Mouse (Mus musculus) ES-E14 (cell line): ENCODE results near the gene Robo2. TPM values are rescaled to one million over a fixed set of nuclear protein-coding genes. Genes with fewer than 3 reads are reported as not detected.

Experiments
- DNase-seq: peaks from one replicate; pipeline ENCODE4 v3.0.0-alpha.2; 2013; ENCODE audit warnings: low read depth, low spot score
- H3K27ac ChIP-seq: 2 replicates; pipeline ENCODE4 v1.5.1; 2012; ENCODE audit warnings: low read depth, mild to moderate bottlenecking, low read length, moderate library complexity, mixed read lengths; ENCODE audit not compliant: poor library complexity, insufficient read depth, severe bottlenecking
- H3K36me3 ChIP-seq: 2 replicates; pipeline ENCODE4 v1.6.1; 2012; ENCODE audit warnings: mild to moderate bottlenecking, low read length, moderate library complexity, mixed read lengths; ENCODE audit not compliant: control insufficient read depth, poor library complexity, insufficient read depth, severe bottlenecking
- H3K4me1 ChIP-seq, 2 experiments: fragments of 150-350 bp in 1 of 2; sonication (generic) in 1 of 2; 2 replicates each; pipeline ENCODE4 v1.6.1; 2012; ENCODE audit warnings: low read length in 2 of 2, mild to moderate bottlenecking in 1 of 2, mixed read lengths in 1 of 2; ENCODE audit not compliant: control insufficient read depth in 2 of 2, insufficient read depth in 2 of 2, poor library complexity in 1 of 2
- H3K4me3 ChIP-seq, 2 experiments: fragments of 150-350 bp in 1 of 2; sonication (generic) in 1 of 2; 2 replicates each; pipeline ENCODE4 v1.5.1; 2012; ENCODE audit warnings: low read length in 2 of 2, low read depth in 1 of 2, mild to moderate bottlenecking in 1 of 2, mixed read lengths in 1 of 2; ENCODE audit not compliant: insufficient read depth in 1 of 2, poor library complexity in 1 of 2, severe bottlenecking in 1 of 2
- H3K9ac ChIP-seq: 2 replicates; pipeline ENCODE4 v1.6.1; 2012; ENCODE audit warnings: low read depth, mild to moderate bottlenecking, low read length, mixed read lengths; ENCODE audit not compliant: poor library complexity, insufficient read depth, severe bottlenecking
- H3K9me3 ChIP-seq: fragments of 150-350 bp; sonication (generic); 2 replicates; pipeline ENCODE4 v1.6.1; 2012; ENCODE audit warnings: low read depth, mild to moderate bottlenecking, low read length; ENCODE audit not compliant: control insufficient read depth, insufficient read depth
- CHD2 ChIP-seq: IDR thresholded peaks from 2 replicates; pipeline ENCODE4 v1.6.1; 2014; ENCODE audit warnings: mild to moderate bottlenecking, low read depth, low read length, inconsistent platforms
- HCFC1 ChIP-seq: IDR thresholded peaks from 2 replicates; pipeline ENCODE4 v1.6.1; 2012; ENCODE audit warnings: low read length, inconsistent platforms, borderline replicate concordance; ENCODE audit not compliant: insufficient read depth
- MAFK ChIP-seq: IDR thresholded peaks from 2 replicates; pipeline ENCODE4 v1.6.1; 2014; ENCODE audit warnings: mild to moderate bottlenecking, low read depth, low read length, inconsistent platforms; ENCODE audit not compliant: insufficient read depth
- ZC3H11A ChIP-seq: IDR thresholded peaks from 2 replicates; pipeline ENCODE4 v1.6.1; 2012; ENCODE audit warnings: low read depth, mild to moderate bottlenecking, inconsistent platforms, low read length, borderline replicate concordance
- ZNF384 ChIP-seq: IDR thresholded peaks from 2 replicates; pipeline ENCODE4 v1.6.1; 2012; ENCODE audit warnings: low read depth, low read length, inconsistent platforms
- in situ Hi-C, 2 experiments: fragments of 600-800 bp; cut with MboI; formaldehyde crosslinking; loops; one replicate each; pipeline ENCODE4 v1.15.1; 2025; ENCODE audit warnings: low sequenced_read_pairs in 2 of 2, inconsistent platforms in 1 of 2; ENCODE audit not compliant: unreplicated experiment in 2 of 2
- total RNA-seq: library from RNA; depleted of rRNA; stranded (reverse); fragments of 300-350 nt; gene quantifications from 2 replicates; pipeline ENCODE4 v1.2.3, GENCODE M21; 2012

Robo2 gene
- total RNA-seq, 1 experiment, result 5.5 TPM

DNA sequence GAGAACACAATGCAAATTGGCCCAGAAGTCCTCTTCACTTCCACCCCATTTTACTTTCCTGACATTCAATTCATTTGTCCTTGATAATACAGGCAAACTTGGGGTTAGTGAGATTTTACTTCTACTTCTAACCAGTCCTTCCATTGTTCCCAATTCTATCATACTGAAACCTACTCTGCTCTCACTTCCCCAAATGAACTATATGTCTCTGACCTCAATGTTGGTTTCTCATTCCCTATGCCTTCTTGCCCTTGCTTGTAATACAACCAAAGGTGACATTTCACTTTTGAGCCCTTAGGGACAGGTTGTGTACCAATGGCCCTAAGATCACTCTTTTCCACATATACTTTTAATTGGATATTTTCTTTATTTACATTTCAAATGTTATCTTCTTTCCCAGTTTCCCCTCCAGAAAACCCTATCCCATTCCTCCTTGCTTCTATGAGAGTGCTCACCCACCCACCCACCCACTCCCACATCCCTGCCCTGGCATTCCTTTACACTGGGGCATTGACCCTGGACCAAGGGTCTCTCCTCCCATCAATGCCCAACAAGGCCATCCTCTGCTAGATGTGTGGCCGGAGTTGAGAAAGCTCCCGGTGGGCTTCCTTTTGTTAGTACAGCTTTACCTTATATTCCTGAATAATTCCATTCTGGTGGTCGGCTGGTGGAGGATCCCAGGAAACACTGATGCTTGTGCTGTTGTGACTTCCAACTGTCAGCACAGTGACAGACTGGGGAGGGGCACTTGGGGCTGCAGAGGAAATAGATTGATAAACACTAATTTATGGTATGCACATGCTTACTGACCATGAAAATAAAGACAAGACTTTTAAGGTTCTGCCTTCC is 453.7 kb downstream of the Robo2 start:
- no peaks in the 10 kb centered on the region for H3K9me3 ChIP-seq
- no peak overlapping the region for H3K9ac ChIP-seq
- no peaks in the 10 kb centered on the region for H3K4me1 ChIP-seq
- H3K27ac ChIP-seq, result no peak overlapping the region
- TF ChIP-seq HCFC1 (no peak), CHD2 (no peak), ZNF384 (no peak), MAFK (no peak), ZC3H11A (no peak)
- in situ Hi-C loops, result no loop called here
- DNase-seq, result no peak
- no peak overlapping the region for H3K4me3 ChIP-seq
- H3K36me3 ChIP-seq, result no peaks in the 10 kb centered on the region

DNA sequence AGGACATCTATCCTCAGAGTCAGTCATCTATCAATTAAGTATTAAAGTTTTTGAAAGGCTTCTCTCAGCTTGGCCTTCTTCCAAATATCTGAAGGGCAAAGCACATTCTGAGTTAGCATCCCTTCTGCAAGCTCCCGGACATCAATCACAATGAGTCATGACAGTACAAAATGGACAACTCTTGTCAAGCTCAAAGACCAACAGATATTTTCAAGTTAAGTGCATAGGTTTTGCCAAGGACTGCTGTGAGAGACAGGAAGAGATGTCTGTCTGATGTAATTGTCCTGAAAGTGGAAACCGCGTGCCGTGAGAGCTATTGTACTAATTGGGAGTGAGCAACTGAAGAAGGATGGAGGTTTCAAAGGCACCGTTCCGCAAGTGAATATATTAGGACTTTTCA is 465.5 kb downstream of the Robo2 start:
- Histone ChIP-seq H3K27ac (no peak overlapping the region), H3K9ac (no peak overlapping the region), H3K36me3 (no peaks in the 10 kb centered on the region), H3K9me3 (no peaks in the 10 kb centered on the region), H3K4me3 (no peak overlapping the region), H3K4me1 (no peaks in the 10 kb centered on the region)
- TF ChIP-seq ZNF384, result no peak
- no peak for DNase-seq
- in situ Hi-C loops, result no loop called here

DNA sequence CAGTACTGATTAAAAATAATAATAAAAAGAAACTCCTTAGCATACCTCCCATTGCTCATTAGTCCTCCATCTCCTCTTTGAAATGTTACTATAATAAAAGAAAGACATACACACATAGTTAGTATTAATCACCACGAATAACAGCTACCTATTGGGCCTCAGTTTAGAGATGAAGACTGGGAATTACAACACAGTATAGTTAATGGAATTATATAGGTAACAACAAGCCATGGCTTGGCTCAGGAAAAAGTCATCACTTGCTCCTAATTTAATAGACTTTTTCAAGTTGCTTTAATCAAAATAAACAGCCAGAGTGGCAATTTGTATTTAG is 471.4 kb downstream of the Robo2 start:
- no peaks in the 10 kb centered on the region for H3K4me1 ChIP-seq
- H3K27ac ChIP-seq, result no peak overlapping the region
- H3K36me3 ChIP-seq, result no peaks in the 10 kb centered on the region
- no peak overlapping the region for H3K9ac ChIP-seq
- H3K4me3 ChIP-seq, result no peak overlapping the region
- TF ChIP-seq MAFK, result no peak
- no peak for TF ChIP-seq CHD2
- no peak for TF ChIP-seq ZNF384
- no peak for TF ChIP-seq ZC3H11A
- TF ChIP-seq HCFC1, result no peak
- in situ Hi-C loops, result no loop called here
- H3K9me3 ChIP-seq, result no peaks in the 10 kb centered on the region
- DNase-seq, result no peak

DNA sequence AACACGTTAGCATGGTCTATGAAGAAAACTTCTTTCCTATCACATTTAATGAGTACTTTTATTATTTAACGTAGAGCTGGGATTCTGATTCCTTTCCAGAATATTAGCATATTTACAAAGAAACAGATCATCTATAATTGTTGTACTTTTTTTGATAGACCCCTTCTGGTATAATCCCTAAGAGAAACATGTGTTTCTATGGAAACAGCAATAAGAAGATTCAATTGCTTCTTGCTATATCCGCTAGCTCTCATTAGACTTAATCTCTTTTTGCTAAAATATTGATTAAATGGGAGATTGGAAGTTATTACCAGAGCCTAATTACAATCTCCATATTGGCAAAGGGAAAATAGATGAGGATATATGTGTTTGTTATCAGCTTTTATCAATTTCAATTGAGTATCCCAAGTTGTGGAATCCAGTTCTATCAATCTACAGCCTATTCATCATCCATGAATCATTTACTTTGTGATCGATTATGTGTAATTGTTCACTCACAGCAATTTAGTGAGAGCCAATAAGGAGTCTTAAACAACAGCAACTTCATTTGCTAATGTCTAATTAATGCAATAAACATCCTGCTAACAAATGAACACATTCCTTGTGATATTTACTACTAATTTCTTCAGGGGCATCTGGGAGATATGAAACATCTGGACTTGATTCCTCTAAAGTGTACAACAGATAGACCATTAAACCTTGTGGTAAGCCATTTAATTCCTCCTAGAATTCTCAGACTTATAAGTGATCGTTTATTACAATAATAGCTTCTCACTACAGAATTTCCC is 472.0 kb downstream of the Robo2 start:
- DNase-seq, result no peak
- Histone ChIP-seq H3K27ac (no peak overlapping the region), H3K4me1 (no peaks in the 10 kb centered on the region), H3K4me3 (no peak overlapping the region), H3K36me3 (no peaks in the 10 kb centered on the region), H3K9ac (no peak overlapping the region), H3K9me3 (no peaks in the 10 kb centered on the region)
- in situ Hi-C loops, result no loop called here
- TF ChIP-seq MAFK (no peak), ZNF384 (no peak), CHD2 (no peak), HCFC1 (no peak), ZC3H11A (no peak)

DNA sequence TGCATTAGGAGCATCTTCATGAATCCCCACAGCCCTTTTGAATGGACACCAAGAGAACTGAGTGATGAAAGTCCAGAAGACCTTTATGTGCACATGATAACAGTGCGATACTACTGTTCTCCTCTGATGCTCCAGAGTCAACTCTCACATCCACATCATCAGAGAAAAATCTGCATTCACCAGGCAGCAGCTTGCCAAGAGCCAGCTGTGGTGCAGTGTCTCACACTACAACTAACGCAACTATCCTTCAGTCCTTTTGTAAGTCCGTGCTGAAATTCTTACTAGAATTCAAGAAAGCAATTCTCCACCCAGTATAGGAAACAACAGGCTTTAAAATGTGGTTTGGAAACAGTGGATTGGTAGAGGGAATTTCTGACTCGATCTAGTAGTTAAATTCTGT is 481.3 kb downstream of the Robo2 start:
- Histone ChIP-seq H3K4me3 (no peak overlapping the region), H3K9me3 (no peaks in the 10 kb centered on the region), H3K4me1 (no peaks in the 10 kb centered on the region), H3K27ac (no peak overlapping the region), H3K9ac (no peak overlapping the region), H3K36me3 (no peaks in the 10 kb centered on the region)
- no peak for DNase-seq
- in situ Hi-C loops, result no loop called here
- TF ChIP-seq ZC3H11A (no peak), MAFK (no peak), ZNF384 (no peak), CHD2 (no peak), HCFC1 (no peak)
